10 mouse cellular contexts compared by ENCODE assay signal in genomic region chr2:165056377-165057085, GRCm38 (mm10). TPM values are rescaled to one million over a fixed set of nuclear protein-coding genes. Genes with fewer than 3 reads are reported as not detected.
A peak's percentile ranks its signal among the peaks of the same experiment; 100 is the strongest.
DNase-seq lines count a peak whose midpoint lies in the region; ATAC-seq lines count a peak whose summit lies in the region.
"Had no signal": no experiment of that assay in that cellular context is flagged by ENCODE, and none has a peak within 500 bp of the region (broad histone marks: within the 10 kb centered on the region; RNA-seq: fewer than 3 reads in every experiment).

No protein-coding gene starts in this region.

- ATAC-seq in forebrain, embryonic 16.5 days = no peak
- no peak for ATAC-seq in midbrain, embryonic 13.5 days
- ATAC-seq in midbrain, embryonic 16.5 days = no peak
- no peak for ATAC-seq in liver, embryonic 13.5 days (ENCODE audit: low read depth)
- ATAC-seq in stomach, embryonic 15.5 days (ENCODE audit: insufficient read depth, low FRiP score, low read depth) = no peak

- 82% methylated on average over 14 of the region's 14 CpGs for WGBS in forebrain, embryonic 10.5 days
- WGBS in forebrain, embryonic 16.5 days = 77% methylated on average over 14 of the region's 14 CpGs
- WGBS in midbrain, embryonic 13.5 days = 77% methylated on average over 14 of the region's 14 CpGs
- WGBS in midbrain, embryonic 16.5 days = 82% methylated on average over 14 of the region's 14 CpGs
- 48% methylated on average over 14 of the region's 14 CpGs for WGBS in liver, embryonic 13.5 days (ENCODE audit: insufficient replicate concordance)
- WGBS in stomach, embryonic 15.5 days = 76% methylated on average over 14 of the region's 14 CpGs

- H3K9me3 ChIP-seq in forebrain, embryonic 10.5 days = no peaks in the 10 kb centered on the region
- no peaks in the 10 kb centered on the region for H3K9me3 ChIP-seq in forebrain, embryonic 16.5 days (ENCODE audit: control insufficient read depth, low read length)
- no peaks in the 10 kb centered on the region for H3K9me3 ChIP-seq in midbrain, embryonic 13.5 days
- H3K9me3 ChIP-seq in midbrain, embryonic 16.5 days (replicated peaks; ENCODE audit: control insufficient read depth, low read length, poor library complexity, severe bottlenecking) = no peaks in the 10 kb centered on the region
- H3K9me3 ChIP-seq in liver, embryonic 13.5 days (replicated peaks) = peaks cover 7% of the 10 kb centered on the region; the same call in 1 of the 2 replicates
- no peaks in the 10 kb centered on the region for H3K9me3 ChIP-seq in stomach, embryonic 15.5 days

- no peak for DNase-seq in forebrain, embryonic 10.5 days (ENCODE audit: extremely low spot score, low spot score)
- no peak for DNase-seq in liver, embryonic 13.5 days
- DNase-seq in gastrocnemius, postnatal 4 days (ENCODE audit: low spot score in 2 of 2) = no peak
- no peak for DNase-seq in frontal cortex, postnatal 25 days (ENCODE audit: low spot score in 2 of 2)

- peaks cover 37% of the 10 kb centered on the region for H3K4me1 ChIP-seq in forebrain, embryonic 10.5 days
- peaks cover 3% of the 10 kb centered on the region; the same call in 1 of the 2 replicates for H3K4me1 ChIP-seq in forebrain, embryonic 16.5 days (replicated peaks; ENCODE audit: control insufficient read depth, insufficient read depth, low read length)
- H3K4me1 ChIP-seq in midbrain, embryonic 13.5 days (replicated peaks) = peaks cover 26% of the 10 kb centered on the region
- H3K4me1 ChIP-seq in midbrain, embryonic 16.5 days (ENCODE audit: control insufficient read depth, insufficient read depth, low read length) = peaks cover 5% of the 10 kb centered on the region; the same call in 1 of the 2 replicates
- H3K4me1 ChIP-seq in liver, embryonic 13.5 days (replicated peaks) = peaks cover 12% of the 10 kb centered on the region; the same call in 1 of the 2 replicates
- H3K4me1 ChIP-seq in stomach, embryonic 15.5 days = peaks cover 10% of the 10 kb centered on the region; the same call in 1 of the 2 replicates

- H3K36me3 ChIP-seq in forebrain, embryonic 10.5 days (replicated peaks) = no peaks in the 10 kb centered on the region
- no peaks in the 10 kb centered on the region for H3K36me3 ChIP-seq in forebrain, embryonic 16.5 days (ENCODE audit: control insufficient read depth, insufficient read depth)
- no peaks in the 10 kb centered on the region for H3K36me3 ChIP-seq in midbrain, embryonic 13.5 days
- H3K36me3 ChIP-seq in midbrain, embryonic 16.5 days (ENCODE audit: control insufficient read depth, insufficient read depth, low read length) = no peaks in the 10 kb centered on the region
- no peaks in the 10 kb centered on the region for H3K36me3 ChIP-seq in liver, embryonic 13.5 days
- H3K36me3 ChIP-seq in stomach, embryonic 15.5 days = no peaks in the 10 kb centered on the region

- no peak overlapping the region for H3K27ac ChIP-seq in forebrain, embryonic 10.5 days
- no peak overlapping the region for H3K27ac ChIP-seq in forebrain, embryonic 16.5 days (ENCODE audit: low read length)
- H3K27ac ChIP-seq in midbrain, embryonic 13.5 days = no peak overlapping the region
- H3K27ac ChIP-seq in midbrain, embryonic 16.5 days (ENCODE audit: low read length) = no peak overlapping the region
- H3K27ac ChIP-seq in liver, embryonic 13.5 days = no peak overlapping the region
- no peak overlapping the region for H3K27ac ChIP-seq in stomach, embryonic 15.5 days

- no peak overlapping the region for H3K9ac ChIP-seq in forebrain, embryonic 16.5 days (replicated peaks; ENCODE audit: low read depth, low read length)
- H3K9ac ChIP-seq in midbrain, embryonic 13.5 days (replicated peaks) = no peak overlapping the region
- H3K9ac ChIP-seq in midbrain, embryonic 16.5 days (ENCODE audit: low read depth, low read length) = no peak overlapping the region
- H3K9ac ChIP-seq in liver, embryonic 13.5 days = no peak overlapping the region
- no peak overlapping the region for H3K9ac ChIP-seq in stomach, embryonic 15.5 days

- H3K4me2 ChIP-seq in forebrain, embryonic 16.5 days (ENCODE audit: low read length) = no peak overlapping the region
- peak overlapping the region; percentile 40; the same call in 1 of the 2 replicates for H3K4me2 ChIP-seq in midbrain, embryonic 13.5 days (replicated peaks)
- H3K4me2 ChIP-seq in midbrain, embryonic 16.5 days (ENCODE audit: low read length) = no peak overlapping the region
- H3K4me2 ChIP-seq in liver, embryonic 13.5 days = peak overlapping the region; percentile 45
- H3K4me2 ChIP-seq in stomach, embryonic 15.5 days = peak overlapping the region; percentile 54

- H3K4me3 ChIP-seq in forebrain, embryonic 10.5 days = peak overlapping the region; percentile 46; the same call in 1 of the 2 replicates
- no peak overlapping the region for H3K4me3 ChIP-seq in forebrain, embryonic 16.5 days (replicated peaks; ENCODE audit: low read length)
- H3K4me3 ChIP-seq in midbrain, embryonic 13.5 days (replicated peaks) = no peak overlapping the region
- no peak overlapping the region for H3K4me3 ChIP-seq in midbrain, embryonic 16.5 days (ENCODE audit: low read depth, low read length)
- H3K4me3 ChIP-seq in liver, embryonic 13.5 days (replicated peaks) = peak overlapping the region; percentile 42
- peak overlapping the region; percentile 37 for H3K4me3 ChIP-seq in stomach, embryonic 15.5 days (replicated peaks)

- peaks cover 40% of the 10 kb centered on the region for H3K27me3 ChIP-seq in forebrain, embryonic 10.5 days (ENCODE audit: poor library complexity, severe bottlenecking)
- peaks cover 3% of the 10 kb centered on the region; the same call in 1 of the 2 replicates for H3K27me3 ChIP-seq in forebrain, embryonic 16.5 days (replicated peaks; ENCODE audit: control insufficient read depth, insufficient read depth, low read length)
- peaks cover 26% of the 10 kb centered on the region for H3K27me3 ChIP-seq in midbrain, embryonic 13.5 days
- peaks cover 3% of the 10 kb centered on the region for H3K27me3 ChIP-seq in midbrain, embryonic 16.5 days (ENCODE audit: control insufficient read depth, insufficient read depth, low read depth, low read length)
- H3K27me3 ChIP-seq in liver, embryonic 13.5 days = peaks cover 33% of the 10 kb centered on the region
- 0 out of 2 replicates have a peak, but pooled peaks cover 7% of the 10 kb centered on the region for H3K27me3 ChIP-seq in stomach, embryonic 15.5 days (replicated peaks)

RNA-seq across cellular contexts. Expression of gene Cd40, which starts 1.1 kb away (rescaled TPM):
- 4.4 and 5.6 TPM in 2 replicates for polyA plus RNA-seq in forebrain, embryonic 10.5 days (2016; fragmentation: Nextera tagmentation; extraction: Ambion mirVana)
- polyA plus RNA-seq in forebrain, embryonic 16.5 days (2015; fragmentation: Nextera tagmentation; extraction: Ambion mirVana) = 5.0 and 6.2 TPM in 2 replicates
- polyA plus RNA-seq in midbrain, embryonic 13.5 days (2015; fragmentation: Nextera tagmentation; extraction: Ambion mirVana) = 7.6 and 8.6 TPM in 2 replicates
- 6.0 TPM in 2 replicates for polyA plus RNA-seq in midbrain, embryonic 16.5 days (2015; fragmentation: Nextera tagmentation; extraction: Ambion mirVana)
- 3.4 and 3.8 TPM in 2 replicates for polyA plus RNA-seq in liver, embryonic 13.5 days (2015; fragmentation: Nextera tagmentation; extraction: Ambion mirVana)
- 7.1 TPM in 2 replicates for polyA plus RNA-seq in stomach, embryonic 15.5 days (2015; fragmentation: Nextera tagmentation; extraction: Ambion mirVana)
- 1 to 10 TPM; 1.8 to 2.3 TPM for total RNA-seq in gastrocnemius, postnatal 4 days (2021)

RNA-seq across cellular contexts. Expression of gene Ncoa5, which starts 21.9 kb away (rescaled TPM):
- 101 and 103 TPM in 2 replicates for polyA plus RNA-seq in forebrain, embryonic 10.5 days (2016; fragmentation: Nextera tagmentation; extraction: Ambion mirVana)
- polyA plus RNA-seq in forebrain, embryonic 16.5 days (2015; fragmentation: Nextera tagmentation; extraction: Ambion mirVana) = 128 and 138 TPM in 2 replicates
- polyA plus RNA-seq in midbrain, embryonic 13.5 days (2015; fragmentation: Nextera tagmentation; extraction: Ambion mirVana) = 132 and 137 TPM in 2 replicates
- 105 and 129 TPM in 2 replicates for polyA plus RNA-seq in midbrain, embryonic 16.5 days (2015; fragmentation: Nextera tagmentation; extraction: Ambion mirVana)
- 18.3 and 22.2 TPM in 2 replicates for polyA plus RNA-seq in liver, embryonic 13.5 days (2015; fragmentation: Nextera tagmentation; extraction: Ambion mirVana)
- 58.6 and 60.6 TPM in 2 replicates for polyA plus RNA-seq in stomach, embryonic 15.5 days (2015; fragmentation: Nextera tagmentation; extraction: Ambion mirVana)
- total RNA-seq in gastrocnemius, postnatal 4 days (2021) = 10 to 100 TPM; 31.4 to 34.4 TPM

RNA-seq across cellular contexts. Expression of gene 1700025C18Rik, which starts 34.0 kb away (rescaled TPM):
- not detected in 2 replicates for polyA plus RNA-seq in forebrain, embryonic 10.5 days (2016; fragmentation: Nextera tagmentation; extraction: Ambion mirVana)
- polyA plus RNA-seq in forebrain, embryonic 16.5 days (2015; fragmentation: Nextera tagmentation; extraction: Ambion mirVana) = not detected in 2 replicates
- polyA plus RNA-seq in midbrain, embryonic 13.5 days (2015; fragmentation: Nextera tagmentation; extraction: Ambion mirVana) = not detected in 2 replicates
- not detected in 2 replicates for polyA plus RNA-seq in midbrain, embryonic 16.5 days (2015; fragmentation: Nextera tagmentation; extraction: Ambion mirVana)
- not detected in 2 replicates for polyA plus RNA-seq in liver, embryonic 13.5 days (2015; fragmentation: Nextera tagmentation; extraction: Ambion mirVana)
- polyA plus RNA-seq in stomach, embryonic 15.5 days (2015; fragmentation: Nextera tagmentation; extraction: Ambion mirVana) = not detected in 2 replicates
- total RNA-seq in gastrocnemius, postnatal 4 days (2021) = not detected
- total RNA-seq: hematopoietic stem cell, adult 5-6 weeks; megakaryocyte progenitor cell, adult 5-6 weeks had no signal

Comparison
In these comparisons a context has a peak if more than half of its experiments do, and no peak if none do; other contexts are left out.
1. H3K4me3 ChIP-seq: peak in forebrain, embryonic 10.5 days (single experiment), liver, embryonic 13.5 days (single experiment) and stomach, embryonic 15.5 days (single experiment); none in forebrain, embryonic 16.5 days (single experiment), midbrain, embryonic 13.5 days (single experiment) and midbrain, embryonic 16.5 days (single experiment).
2. H3K4me2 ChIP-seq: peak in midbrain, embryonic 13.5 days (single experiment), liver, embryonic 13.5 days (single experiment) and stomach, embryonic 15.5 days (single experiment); none in forebrain, embryonic 16.5 days (single experiment) and midbrain, embryonic 16.5 days (single experiment).